Mouse (Mus musculus): ENCODE results near the gene Pop7. TPM values are rescaled to one million over a fixed set of nuclear protein-coding genes. Genes with fewer than 3 reads are reported as not detected.

Pop7 gene
- polyA plus RNA-seq, 1 experiment from 2014 or later = 28.3 TPM

GRCm38 (mm10) chr5:137511706-137512105 lies 9.4 kb upstream of the Pop7 start:
- Histone ChIP-seq H3K27ac (ENCODE audit: low read length) (no peak overlapping the region), H3K9me3 (replicated peaks; ENCODE audit: control insufficient read depth, low read length) (no peaks in the 10 kb centered on the region), H3K9ac (ENCODE audit: low read depth, low read length) (peak overlapping the region; percentile 93; the same call in 1 of the 2 replicates), H3K4me2 (ENCODE audit: low read depth, low read length) (peak overlapping the region; percentile 89), H3K36me3 (ENCODE audit: control insufficient read depth, insufficient read depth) (no peaks in the 10 kb centered on the region), H3K27me3 (ENCODE audit: control insufficient read depth, insufficient read depth, low read depth, low read length) (no peaks in the 10 kb centered on the region), H3K4me1 (ENCODE audit: control insufficient read depth, low read depth, low read length) (peaks cover 32% of the 10 kb centered on the region), H3K4me3 (ENCODE audit: low read depth, low read length) (peak overlapping the region; percentile 90)
- ATAC-seq (ENCODE audit: low read depth) = no peak
- 77% methylated on average over 3 of the region's 3 CpGs for WGBS (ENCODE audit: insufficient replicate concordance)

- Histone ChIP-seq H3K4me2 (ENCODE audit: low read depth, low read length) (peak overlapping the region; percentile 89), H3K9me3 (replicated peaks; ENCODE audit: control insufficient read depth, low read length) (no peaks in the 10 kb centered on the region), H3K27ac (ENCODE audit: low read length) (peak overlapping the region; percentile 67), H3K9ac (ENCODE audit: low read depth, low read length) (peak overlapping the region; percentile 93), H3K4me1 (ENCODE audit: control insufficient read depth, low read depth, low read length) (peaks cover 29% of the 10 kb centered on the region), H3K36me3 (ENCODE audit: control insufficient read depth, insufficient read depth) (no peaks in the 10 kb centered on the region), H3K27me3 (ENCODE audit: control insufficient read depth, insufficient read depth, low read depth, low read length) (no peaks in the 10 kb centered on the region), H3K4me3 (ENCODE audit: low read depth, low read length) (peak overlapping the region; percentile 90)
- under 1% methylated on average over 39 of the region's 83 CpGs for WGBS (ENCODE audit: insufficient replicate concordance)
- peak; percentile 68 for ATAC-seq (ENCODE audit: low read depth)
Measured at GRCm38 (mm10) chr5:137510573-137511390, 8.5 kb upstream of the Pop7 start.

GRCm38 (mm10) chr5:137510014-137510501 lies 7.7 kb upstream of the Pop7 start:
- no peaks in the 10 kb centered on the region for H3K36me3 ChIP-seq (ENCODE audit: control insufficient read depth, insufficient read depth)
- peak overlapping the region; percentile 89 for H3K4me2 ChIP-seq (ENCODE audit: low read depth, low read length)
- no peaks in the 10 kb centered on the region for H3K27me3 ChIP-seq (ENCODE audit: control insufficient read depth, insufficient read depth, low read depth, low read length)
- H3K9me3 ChIP-seq (replicated peaks; ENCODE audit: control insufficient read depth, low read length) = no peaks in the 10 kb centered on the region
- H3K9ac ChIP-seq (ENCODE audit: low read depth, low read length) = peak overlapping the region; percentile 93
- peak overlapping the region; percentile 90 for H3K4me3 ChIP-seq (ENCODE audit: low read depth, low read length)
- peak overlapping the region; percentile 67 for H3K27ac ChIP-seq (ENCODE audit: low read length)
- peaks cover 29% of the 10 kb centered on the region for H3K4me1 ChIP-seq (ENCODE audit: control insufficient read depth, low read depth, low read length)
- ATAC-seq (ENCODE audit: low read depth) = peak; percentile 75
- 3% methylated on average over 47 of the region's 52 CpGs for WGBS (ENCODE audit: insufficient replicate concordance)

DNA sequence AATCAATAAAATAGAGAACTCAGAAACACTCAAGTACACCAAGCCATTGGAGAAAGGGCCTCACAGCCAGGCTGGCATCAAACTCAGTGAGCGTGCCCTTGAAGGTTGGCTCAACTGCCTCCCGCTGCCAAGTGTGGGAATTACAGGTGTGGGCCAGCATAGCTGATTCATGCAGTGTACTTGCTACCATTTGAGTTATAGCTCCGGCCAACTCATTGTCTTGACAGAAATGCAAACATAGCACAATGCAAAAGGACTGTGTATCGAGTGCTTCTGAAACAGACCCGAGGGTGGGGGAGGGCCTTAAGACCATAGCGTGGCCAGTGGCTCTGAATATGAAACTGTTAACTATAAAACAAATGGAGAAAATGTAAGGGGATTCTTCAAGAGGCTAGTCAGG lies 1.7 kb upstream of the Pop7 start:
- ATAC-seq (ENCODE audit: low read depth) = no peak
- Histone ChIP-seq H3K4me3 (ENCODE audit: low read depth, low read length) (no peak overlapping the region), H3K27me3 (ENCODE audit: control insufficient read depth, insufficient read depth, low read depth, low read length) (no peaks in the 10 kb centered on the region), H3K4me2 (ENCODE audit: low read depth, low read length) (no peak overlapping the region), H3K9me3 (replicated peaks; ENCODE audit: control insufficient read depth, low read length) (no peaks in the 10 kb centered on the region), H3K4me1 (ENCODE audit: control insufficient read depth, low read depth, low read length) (peaks cover 18% of the 10 kb centered on the region), H3K27ac (ENCODE audit: low read length) (no peak overlapping the region), H3K9ac (ENCODE audit: low read depth, low read length) (no peak overlapping the region), H3K36me3 (ENCODE audit: control insufficient read depth, insufficient read depth) (no peaks in the 10 kb centered on the region)
- WGBS (ENCODE audit: insufficient replicate concordance) = 67% methylated on average over 6 of the region's 6 CpGs

GRCm38 (mm10) chr5:137502667-137503110 lies 371 bp upstream of the Pop7 start:
- Histone ChIP-seq H3K4me2 (ENCODE audit: low read depth, low read length) (peak overlapping the region; percentile 82), H3K4me3 (ENCODE audit: low read depth, low read length) (peak overlapping the region; percentile 89), H3K27ac (ENCODE audit: low read length) (peak overlapping the region; percentile 93), H3K9ac (ENCODE audit: low read depth, low read length) (peak overlapping the region; percentile 64), H3K36me3 (ENCODE audit: control insufficient read depth, insufficient read depth) (no peaks in the 10 kb centered on the region), H3K27me3 (ENCODE audit: control insufficient read depth, insufficient read depth, low read depth, low read length) (no peaks in the 10 kb centered on the region), H3K4me1 (ENCODE audit: control insufficient read depth, low read depth, low read length) (peaks cover 18% of the 10 kb centered on the region), H3K9me3 (replicated peaks; ENCODE audit: control insufficient read depth, low read length) (no peaks in the 10 kb centered on the region)
- ATAC-seq (ENCODE audit: low read depth) = peak; percentile 82
- WGBS (ENCODE audit: insufficient replicate concordance) = under 1% methylated on average over 30 of the region's 30 CpGs

GRCm38 (mm10) chr5:137500186-137500585 lies 2.1 kb downstream of the Pop7 start:
- ATAC-seq (ENCODE audit: low read depth) = no peak
- H3K9me3 ChIP-seq (replicated peaks; ENCODE audit: control insufficient read depth, low read length) = no peaks in the 10 kb centered on the region
- H3K27me3 ChIP-seq (ENCODE audit: control insufficient read depth, insufficient read depth, low read depth, low read length) = no peaks in the 10 kb centered on the region
- no peak overlapping the region for H3K4me3 ChIP-seq (ENCODE audit: low read depth, low read length)
- H3K4me1 ChIP-seq (ENCODE audit: control insufficient read depth, low read depth, low read length) = peaks cover 18% of the 10 kb centered on the region
- H3K9ac ChIP-seq (ENCODE audit: low read depth, low read length) = no peak overlapping the region
- H3K27ac ChIP-seq (ENCODE audit: low read length) = no peak overlapping the region
- no peaks in the 10 kb centered on the region for H3K36me3 ChIP-seq (ENCODE audit: control insufficient read depth, insufficient read depth)
- WGBS (ENCODE audit: insufficient replicate concordance) = 74% methylated on average over 7 of the region's 7 CpGs
- no peak overlapping the region for H3K4me2 ChIP-seq (ENCODE audit: low read depth, low read length)

DNA sequence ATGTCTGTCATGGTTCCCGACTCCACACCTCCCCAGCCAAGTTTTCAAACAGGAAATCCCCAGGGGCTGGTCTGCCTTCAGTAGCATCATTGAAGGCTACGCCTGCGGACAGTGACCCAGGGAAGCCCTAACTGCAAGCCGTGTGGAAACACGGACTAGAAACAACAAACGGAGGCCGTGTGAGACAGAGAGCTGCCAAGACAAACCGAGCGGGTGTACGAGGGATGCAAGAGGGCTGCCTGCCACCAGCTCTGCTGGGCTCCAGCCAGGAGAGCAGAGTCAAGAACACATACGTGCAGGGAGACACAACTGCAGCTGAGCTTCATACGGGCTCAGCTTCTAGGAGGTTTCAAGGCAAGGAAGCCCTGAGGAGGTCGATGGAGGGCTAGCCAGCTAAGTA lies 8.5 kb downstream of the Pop7 start:
- WGBS (ENCODE audit: insufficient replicate concordance) = 73% methylated on average over 13 of the region's 13 CpGs
- no peak overlapping the region for H3K9ac ChIP-seq (ENCODE audit: low read depth, low read length)
- H3K27ac ChIP-seq (ENCODE audit: low read length) = no peak overlapping the region
- no peaks in the 10 kb centered on the region for H3K4me1 ChIP-seq (ENCODE audit: control insufficient read depth, low read depth, low read length)
- no peak for ATAC-seq (ENCODE audit: low read depth)
- H3K36me3 ChIP-seq (ENCODE audit: control insufficient read depth, insufficient read depth) = no peaks in the 10 kb centered on the region
- no peaks in the 10 kb centered on the region for H3K9me3 ChIP-seq (replicated peaks; ENCODE audit: control insufficient read depth, low read length)
- no peaks in the 10 kb centered on the region for H3K27me3 ChIP-seq (ENCODE audit: control insufficient read depth, insufficient read depth, low read depth, low read length)
- no peak overlapping the region for H3K4me3 ChIP-seq (ENCODE audit: low read depth, low read length)
- no peak overlapping the region for H3K4me2 ChIP-seq (ENCODE audit: low read depth, low read length)

- H3K9me3 ChIP-seq (replicated peaks; ENCODE audit: control insufficient read depth, low read length) = no peaks in the 10 kb centered on the region
- 46% methylated on average over 4 of the region's 4 CpGs for WGBS (ENCODE audit: insufficient replicate concordance)
- H3K27ac ChIP-seq (ENCODE audit: low read length) = no peak overlapping the region
- H3K4me1 ChIP-seq (ENCODE audit: control insufficient read depth, low read depth, low read length) = no peaks in the 10 kb centered on the region
- H3K27me3 ChIP-seq (ENCODE audit: control insufficient read depth, insufficient read depth, low read depth, low read length) = no peaks in the 10 kb centered on the region
- H3K4me3 ChIP-seq (ENCODE audit: low read depth, low read length) = no peak overlapping the region
- H3K36me3 ChIP-seq (ENCODE audit: control insufficient read depth, insufficient read depth) = no peaks in the 10 kb centered on the region
- no peak for ATAC-seq (ENCODE audit: low read depth)
- no peak overlapping the region for H3K9ac ChIP-seq (ENCODE audit: low read depth, low read length)
- no peak overlapping the region for H3K4me2 ChIP-seq (ENCODE audit: low read depth, low read length)
Measured at GRCm38 (mm10) chr5:137491559-137491958, 10.8 kb downstream of the Pop7 start.

GRCm38 (mm10) chr5:137487616-137488015 lies 14.7 kb downstream of the Pop7 start:
- peaks cover 15% of the 10 kb centered on the region for H3K27me3 ChIP-seq (ENCODE audit: control insufficient read depth, insufficient read depth, low read depth, low read length)
- no peaks in the 10 kb centered on the region for H3K36me3 ChIP-seq (ENCODE audit: control insufficient read depth, insufficient read depth)
- no peaks in the 10 kb centered on the region for H3K4me1 ChIP-seq (ENCODE audit: control insufficient read depth, low read depth, low read length)
- H3K27ac ChIP-seq (ENCODE audit: low read length) = no peak overlapping the region
- H3K9me3 ChIP-seq (replicated peaks; ENCODE audit: control insufficient read depth, low read length) = no peaks in the 10 kb centered on the region
- H3K9ac ChIP-seq (ENCODE audit: low read depth, low read length) = no peak overlapping the region
- H3K4me3 ChIP-seq (ENCODE audit: low read depth, low read length) = no peak overlapping the region
- ATAC-seq (ENCODE audit: low read depth) = no peak
- no peak overlapping the region for H3K4me2 ChIP-seq (ENCODE audit: low read depth, low read length)
- 72% methylated on average over 7 of the region's 7 CpGs for WGBS (ENCODE audit: insufficient replicate concordance)
